Mouse (Mus musculus): Measurements from ENCODE around the gene Coq10a. TPM values are rescaled to one million over a fixed set of nuclear protein-coding genes. Genes with fewer than 3 reads are reported as not detected.

Gene Coq10a
- total and polyA plus RNA-seq, 3 experiments, result 332 to 391 (median 356) TPM

- Histone ChIP-seq H3K9ac (ENCODE audit: low read depth, low read length) (no peak overlapping the region), H3K27ac (peak overlapping the region; percentile 68), H3K27me3 (ENCODE audit: control insufficient read depth, insufficient read depth, low read length) (no peaks in the 10 kb centered on the region), H3K4me1 (ENCODE audit: control insufficient read depth, insufficient read depth, low read length) (0 out of 2 replicates have a peak, but pooled peaks cover 1% of the 10 kb centered on the region), H3K4me3 (no peak overlapping the region), H3K36me3 (ENCODE audit: control insufficient read depth, insufficient read depth, low read length) (peaks cover 21% of the 10 kb centered on the region), H3K79me2 (replicated peaks; ENCODE audit: control insufficient read depth, insufficient read depth, low read length) (no peaks in the 10 kb centered on the region)
- peak in 1 of 2 experiments; percentile 17 for DNase-seq
- TF ChIP-seq POLR2A (IDR thresholded peaks at IDR 0.05; ENCODE audit: insufficient read depth, low read depth, low read length) (0 out of 2 replicates have a peak, but pooled peaks have one; percentile 31), CTCF (IDR thresholded peaks at IDR 0.05) (no peak), EP300 (IDR thresholded peaks at IDR 0.05; ENCODE audit: insufficient read depth, low read depth, low read length) (no peak)
- WGBS, result 60% methylated on average over 6 of the region's 6 CpGs
- intact Hi-C loops (cut with DNase I), result loop anchor here (5.0 kb wide), 1 partner anchor 95 kb away; the partner anchor contains the start of gene Smarcc2
Observed at GRCm38 (mm10) chr10:128361836-128362235, 7.0 kb downstream of the Coq10a start.

GRCm38 (mm10) chr10:128359226-128359625 is 9.6 kb downstream of the Coq10a start:
- H3K4me3 ChIP-seq, result no peak overlapping the region
- DNase-seq, result no peak
- whole genome bisulfite sequencing, result 48% methylated on average over 6 of the region's 6 CpGs
- H3K9ac ChIP-seq (ENCODE audit: low read depth, low read length), result no peak overlapping the region
- H3K79me2 ChIP-seq (replicated peaks; ENCODE audit: control insufficient read depth, insufficient read depth, low read length), result no peaks in the 10 kb centered on the region
- intact Hi-C loops (cut with DNase I), result no loop called here
- TF ChIP-seq POLR2A (IDR thresholded peaks at IDR 0.05; ENCODE audit: insufficient read depth, low read depth, low read length) (no peak), EP300 (IDR thresholded peaks at IDR 0.05; ENCODE audit: insufficient read depth, low read depth, low read length) (no peak), CTCF (IDR thresholded peaks at IDR 0.05) (no peak)
- no peaks in the 10 kb centered on the region for H3K27me3 ChIP-seq (ENCODE audit: control insufficient read depth, insufficient read depth, low read length)
- no peaks in the 10 kb centered on the region for H3K4me1 ChIP-seq (ENCODE audit: control insufficient read depth, insufficient read depth, low read length)
- peaks cover 18% of the 10 kb centered on the region for H3K36me3 ChIP-seq (ENCODE audit: control insufficient read depth, insufficient read depth, low read length)
- no peak overlapping the region for H3K27ac ChIP-seq

- H3K4me1 ChIP-seq (ENCODE audit: control insufficient read depth, insufficient read depth, low read length), result no peaks in the 10 kb centered on the region
- WGBS, result 32% methylated on average over 2 of the region's 2 CpGs
- H3K27ac ChIP-seq, result no peak overlapping the region
- H3K27me3 ChIP-seq (ENCODE audit: control insufficient read depth, insufficient read depth, low read length), result no peaks in the 10 kb centered on the region
- TF ChIP-seq POLR2A (IDR thresholded peaks at IDR 0.05; ENCODE audit: insufficient read depth, low read depth, low read length) (no peak), CTCF (IDR thresholded peaks at IDR 0.05) (peak; percentile 81)
- no peak overlapping the region for H3K9ac ChIP-seq (ENCODE audit: low read depth, low read length)
- H3K36me3 ChIP-seq (ENCODE audit: control insufficient read depth, insufficient read depth, low read length), result peaks cover 17% of the 10 kb centered on the region
- no peak overlapping the region for H3K4me3 ChIP-seq
- peak in 1 of 2 experiments; percentile 38 for DNase-seq
- intact Hi-C loops (cut with DNase I), result loop anchor here (1.0 kb wide), 2 partner anchors 13 to 23 kb away; no protein-coding TSS in a partner anchor
- H3K79me2 ChIP-seq (replicated peaks; ENCODE audit: control insufficient read depth, insufficient read depth, low read length), result no peaks in the 10 kb centered on the region
Observed at GRCm38 (mm10) chr10:128358796-128359195, 10.0 kb downstream of the Coq10a start.

- H3K27me3 ChIP-seq (ENCODE audit: control insufficient read depth, insufficient read depth, low read length), result no peaks in the 10 kb centered on the region
- no peak overlapping the region for H3K4me3 ChIP-seq
- intact Hi-C loops (cut with DNase I), result no loop called here
- no peak overlapping the region for H3K27ac ChIP-seq
- peaks cover 16% of the 10 kb centered on the region for H3K4me1 ChIP-seq (ENCODE audit: control insufficient read depth, insufficient read depth, low read length)
- peaks cover 4% of the 10 kb centered on the region; the same call in 1 of the 2 replicates for H3K79me2 ChIP-seq (replicated peaks; ENCODE audit: control insufficient read depth, insufficient read depth, low read length)
- DNase-seq, result no peak
- no peak overlapping the region for H3K9ac ChIP-seq (ENCODE audit: low read depth, low read length)
- WGBS, result 76% methylated on average over 8 of the region's 8 CpGs
- peaks cover 26% of the 10 kb centered on the region for H3K36me3 ChIP-seq (ENCODE audit: control insufficient read depth, insufficient read depth, low read length)
- TF ChIP-seq CTCF (IDR thresholded peaks at IDR 0.05) (no peak), EP300 (IDR thresholded peaks at IDR 0.05; ENCODE audit: insufficient read depth, low read depth, low read length) (no peak), POLR2A (IDR thresholded peaks at IDR 0.05; ENCODE audit: insufficient read depth, low read depth, low read length) (no peak)
Observed at GRCm38 (mm10) chr10:128347541-128347940, 21.3 kb downstream of the Coq10a start.

- no peak overlapping the region for H3K9ac ChIP-seq (ENCODE audit: low read depth, low read length)
- peaks cover 7% of the 10 kb centered on the region for H3K79me2 ChIP-seq (replicated peaks; ENCODE audit: control insufficient read depth, insufficient read depth, low read length)
- TF ChIP-seq CTCF (IDR thresholded peaks at IDR 0.05) (no peak), POLR2A (IDR thresholded peaks at IDR 0.05; ENCODE audit: insufficient read depth, low read depth, low read length) (peak; percentile 22; the same call in 1 of the 2 replicates), EP300 (IDR thresholded peaks at IDR 0.05; ENCODE audit: insufficient read depth, low read depth, low read length) (peak; percentile 89)
- intact Hi-C loops (cut with DNase I), result loop anchor here (1.0 kb wide), 1 partner anchor 14 kb away; no protein-coding TSS in a partner anchor
- WGBS, result 4% methylated on average over 7 of the region's 7 CpGs
- H3K4me1 ChIP-seq (ENCODE audit: control insufficient read depth, insufficient read depth, low read length), result peaks cover 19% of the 10 kb centered on the region
- peak overlapping the region; percentile 36; the same call in 1 of the 2 replicates for H3K4me3 ChIP-seq
- H3K27ac ChIP-seq, result peak overlapping the region; percentile 50
- H3K36me3 ChIP-seq (ENCODE audit: control insufficient read depth, insufficient read depth, low read length), result peaks cover 38% of the 10 kb centered on the region
- DNase-seq, result peak; percentile 79 to 86
- H3K27me3 ChIP-seq (ENCODE audit: control insufficient read depth, insufficient read depth, low read length), result no peaks in the 10 kb centered on the region
Observed at GRCm38 (mm10) chr10:128344568-128345275, 24.1 kb downstream of the Coq10a start.

GRCm38 (mm10) chr10:128343436-128343835 is 25.4 kb downstream of the Coq10a start:
- intact Hi-C loops (cut with DNase I), result no loop called here
- Histone ChIP-seq H3K4me1 (ENCODE audit: control insufficient read depth, insufficient read depth, low read length) (peaks cover 20% of the 10 kb centered on the region), H3K36me3 (ENCODE audit: control insufficient read depth, insufficient read depth, low read length) (peaks cover 45% of the 10 kb centered on the region), H3K27ac (no peak overlapping the region; the same call in 1 of the 2 replicates), H3K27me3 (ENCODE audit: control insufficient read depth, insufficient read depth, low read length) (no peaks in the 10 kb centered on the region), H3K4me3 (no peak overlapping the region), H3K9ac (ENCODE audit: low read depth, low read length) (no peak overlapping the region), H3K79me2 (replicated peaks; ENCODE audit: control insufficient read depth, insufficient read depth, low read length) (peaks cover 10% of the 10 kb centered on the region)
- WGBS, result 55% methylated on average over 1 of the region's 1 CpGs
- no peak for DNase-seq
- no peak for TF ChIP-seq CTCF (IDR thresholded peaks at IDR 0.05)
- TF ChIP-seq POLR2A (IDR thresholded peaks at IDR 0.05; ENCODE audit: insufficient read depth, low read depth, low read length), result no peak
- no peak for TF ChIP-seq EP300 (IDR thresholded peaks at IDR 0.05; ENCODE audit: insufficient read depth, low read depth, low read length)

Measured in heart, adult 2 months (tissue).